In the genomic region with DNA sequence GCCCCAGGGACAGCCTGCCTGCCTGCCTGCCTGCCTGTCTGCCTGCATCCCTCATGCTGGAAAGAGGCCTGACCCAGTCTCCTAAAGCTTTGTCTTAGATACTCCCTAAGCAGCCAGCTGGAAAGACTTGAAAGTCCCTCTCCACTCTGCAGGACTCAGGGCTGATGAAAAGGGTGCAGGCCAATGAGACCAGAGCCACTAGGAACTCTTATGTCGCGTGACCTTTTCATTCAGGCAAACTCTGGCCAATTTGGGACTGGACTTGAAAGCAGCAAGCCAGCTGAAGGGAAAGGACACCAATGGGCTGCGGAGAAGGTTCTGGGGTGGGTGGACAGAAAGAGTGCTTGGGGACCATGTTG, we compare ENCODE assay signal across 9 mouse cellular contexts. TPM values are rescaled to one million over a fixed set of nuclear protein-coding genes. Genes with fewer than 3 reads are reported as not detected.
DNase-seq lines count a peak whose midpoint lies in the region; ATAC-seq lines count a peak whose summit lies in the region.
"Had no signal": no experiment of that assay in that cellular context is flagged by ENCODE, and none has a peak within 500 bp of the region (broad histone marks: within the 10 kb centered on the region; RNA-seq: fewer than 3 reads in every experiment).

No protein-coding gene starts in this region.

- peak overlapping the region; percentile 29; the same call in 1 of the 2 replicates for H3K27ac ChIP-seq in hindbrain, embryonic 14.5 days
- peak overlapping the region; percentile 18; the same call in 1 of the 2 replicates for H3K27ac ChIP-seq in neural tube, embryonic 15.5 days (replicated peaks)

- no peaks in the 10 kb centered on the region for H3K27me3 ChIP-seq in hindbrain, embryonic 14.5 days (ENCODE audit: control insufficient read depth, insufficient read depth, low read length)
- H3K27me3 ChIP-seq in neural tube, embryonic 15.5 days (replicated peaks) = no peaks in the 10 kb centered on the region

- peak; percentile 14; the same call in 1 of the 2 replicates for ATAC-seq in frontal cortex, adult (ENCODE audit: low TSS enrichment)
- ATAC-seq in hindbrain, embryonic 14.5 days (ENCODE audit: low FRiP score) = no peak
- ATAC-seq in neural tube, embryonic 15.5 days (ENCODE audit: low FRiP score) = no peak

- 60% methylated on average over 3 of the region's 3 CpGs for WGBS in hindbrain, embryonic 14.5 days
- WGBS in neural tube, embryonic 15.5 days = 61% methylated on average over 3 of the region's 3 CpGs

- H3K4me3 ChIP-seq in hindbrain, embryonic 14.5 days (replicated peaks; ENCODE audit: low read length) = no peak overlapping the region
- H3K4me3 ChIP-seq in neural tube, embryonic 15.5 days (replicated peaks) = no peak overlapping the region

- no peak overlapping the region for H3K4me2 ChIP-seq in hindbrain, embryonic 14.5 days (replicated peaks)
- 0 out of 2 replicates have a peak overlapping the region, but pooled peaks have one; percentile 35 for H3K4me2 ChIP-seq in neural tube, embryonic 15.5 days

- H3K9me3 ChIP-seq in hindbrain, embryonic 14.5 days (ENCODE audit: control insufficient read depth, low read length) = no peaks in the 10 kb centered on the region
- no peaks in the 10 kb centered on the region for H3K9me3 ChIP-seq in neural tube, embryonic 15.5 days (replicated peaks)

- peaks cover 44% of the 10 kb centered on the region for H3K4me1 ChIP-seq in hindbrain, embryonic 14.5 days (replicated peaks; ENCODE audit: control insufficient read depth, insufficient read depth, low read length)
- peaks cover 54% of the 10 kb centered on the region for H3K4me1 ChIP-seq in neural tube, embryonic 15.5 days

- peak overlapping the region; percentile 17; the same call in 1 of the 2 replicates for H3K9ac ChIP-seq in hindbrain, embryonic 14.5 days
- no peak overlapping the region for H3K9ac ChIP-seq in neural tube, embryonic 15.5 days (replicated peaks)

- H3K36me3 ChIP-seq in hindbrain, embryonic 14.5 days (replicated peaks; ENCODE audit: control insufficient read depth, insufficient read depth) = peaks cover 3% of the 10 kb centered on the region; the same call in 1 of the 2 replicates
- H3K36me3 ChIP-seq in neural tube, embryonic 15.5 days = no peaks in the 10 kb centered on the region

- no peak for DNase-seq in frontal cortex, postnatal 14 days (ENCODE audit: low spot score in 2 of 2)
- DNase-seq in lung, postnatal 10 days = peak; percentile 51
- no peak for DNase-seq in lung, postnatal 25 days (ENCODE audit: low spot score)
- no peak for DNase-seq in hindbrain, embryonic 14.5 days (ENCODE audit: low spot score)
- DNase-seq in MN1 (ENCODE audit: low spot score) = no peak
- no peak for DNase-seq in testis, postnatal 10 days (ENCODE audit: low spot score)
- DNase-seq: adrenal gland, adult 8-10 months had no signal

RNA-seq across cellular contexts. Expression of a gene that starts 47.7 kb away (rescaled TPM):
- 4.9 TPM in 2 replicates for polyA plus RNA-seq in hindbrain, embryonic 14.5 days (2014; fragmentation: Nextera tagmentation; extraction: Ambion mirVana)
- polyA plus RNA-seq in neural tube, embryonic 15.5 days (2015; fragmentation: Nextera tagmentation; extraction: Ambion mirVana) = 4.1 and 4.8 TPM in 2 replicates
